Mouse (Mus musculus): ENCODE results near the gene Emsy.

- TF ChIP-seq POLR2A (IDR thresholded peaks at IDR 0.05; ENCODE audit: low read depth, low read length) (no peak), CTCF (IDR thresholded peaks at IDR 0.05; ENCODE audit: extremely low read depth, insufficient read depth, insufficient read length, insufficient replicate concordance) (no peak)
These were observed 80.8 kb downstream of the Emsy start for GRCm38 (mm10) chr7:98575651-98576239.

Measured in spleen, adult 2 months (tissue).